Mouse (Mus musculus): ENCODE results near the gene Miga2. TPM values are rescaled to one million over a fixed set of nuclear protein-coding genes. Genes with fewer than 3 reads are reported as not detected.

The Miga2 gene
- polyA plus RNA-seq, 1 experiment from 2014 or later = 23.9 TPM

DNA sequence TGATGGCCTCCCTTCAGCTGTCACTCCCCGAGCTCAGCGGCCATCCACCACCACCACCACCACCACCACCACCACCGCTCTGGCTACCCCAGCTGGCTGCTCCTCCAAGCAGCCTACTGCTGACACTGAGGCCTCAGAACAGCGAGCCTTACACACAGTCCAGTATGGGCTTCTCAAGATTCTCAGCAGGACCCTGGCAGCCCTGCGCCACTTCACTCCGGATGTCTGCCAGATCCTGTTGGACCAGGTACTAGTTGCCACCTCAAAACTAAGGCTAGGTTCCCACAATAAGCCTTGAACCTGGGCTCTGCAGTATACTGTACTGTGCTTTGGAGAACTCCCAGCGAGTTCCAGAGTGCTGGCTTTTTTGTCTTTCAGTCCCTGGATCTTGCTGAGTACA is 21.5 kb upstream of the Miga2 start:
- Histone ChIP-seq H3K4me1 (no peaks in the 10 kb centered on the region), H3K9me3 (no peaks in the 10 kb centered on the region), H3K9ac (no peak overlapping the region), H3K27me3 (no peaks in the 10 kb centered on the region), H3K36me3 (peaks cover 97% of the 10 kb centered on the region), H3K4me2 (no peak overlapping the region), H3K27ac (no peak overlapping the region), H3K4me3 (no peak overlapping the region)
- ATAC-seq (ENCODE audit: insufficient number of reproducible peaks, insufficient read depth, low FRiP score, low TSS enrichment, low read depth) = no peak
- WGBS = 93% methylated on average over 7 of the region's 7 CpGs

DNA sequence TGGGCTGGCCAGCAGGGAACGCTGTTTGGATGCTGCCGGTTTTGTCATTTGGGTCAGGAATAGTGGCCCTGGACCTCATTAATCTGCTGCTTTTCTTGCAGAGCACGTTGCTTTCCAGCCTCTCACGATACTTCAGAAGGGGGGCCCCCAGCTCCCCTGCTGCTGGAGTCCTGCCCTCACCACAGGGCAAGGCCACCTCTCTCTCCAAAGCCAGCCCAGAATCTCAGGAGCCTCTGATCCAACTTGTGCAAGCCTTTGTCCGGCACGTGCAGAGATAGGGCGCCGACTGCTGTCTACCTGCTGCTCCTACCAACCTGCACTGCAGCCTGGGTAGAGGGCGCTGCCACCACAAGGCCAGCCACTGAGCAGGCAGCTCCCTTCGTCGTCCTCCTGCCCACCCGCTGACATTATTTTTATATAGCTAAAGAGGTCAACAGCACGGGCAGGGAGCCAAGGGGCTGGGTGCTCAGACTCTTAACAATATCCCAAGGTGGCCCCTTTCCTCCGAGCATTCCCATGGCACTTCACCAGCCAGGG is 20.4 kb upstream of the Miga2 start:
- no peak for ATAC-seq (ENCODE audit: insufficient number of reproducible peaks, insufficient read depth, low FRiP score, low TSS enrichment, low read depth)
- Histone ChIP-seq H3K27ac (no peak overlapping the region), H3K4me3 (no peak overlapping the region), H3K4me1 (no peaks in the 10 kb centered on the region), H3K4me2 (no peak overlapping the region), H3K27me3 (no peaks in the 10 kb centered on the region), H3K9ac (no peak overlapping the region; the same call in 1 of the 2 replicates), H3K36me3 (peaks cover 100% of the 10 kb centered on the region), H3K9me3 (no peaks in the 10 kb centered on the region)
- 85% methylated on average over 14 of the region's 14 CpGs for WGBS

DNA sequence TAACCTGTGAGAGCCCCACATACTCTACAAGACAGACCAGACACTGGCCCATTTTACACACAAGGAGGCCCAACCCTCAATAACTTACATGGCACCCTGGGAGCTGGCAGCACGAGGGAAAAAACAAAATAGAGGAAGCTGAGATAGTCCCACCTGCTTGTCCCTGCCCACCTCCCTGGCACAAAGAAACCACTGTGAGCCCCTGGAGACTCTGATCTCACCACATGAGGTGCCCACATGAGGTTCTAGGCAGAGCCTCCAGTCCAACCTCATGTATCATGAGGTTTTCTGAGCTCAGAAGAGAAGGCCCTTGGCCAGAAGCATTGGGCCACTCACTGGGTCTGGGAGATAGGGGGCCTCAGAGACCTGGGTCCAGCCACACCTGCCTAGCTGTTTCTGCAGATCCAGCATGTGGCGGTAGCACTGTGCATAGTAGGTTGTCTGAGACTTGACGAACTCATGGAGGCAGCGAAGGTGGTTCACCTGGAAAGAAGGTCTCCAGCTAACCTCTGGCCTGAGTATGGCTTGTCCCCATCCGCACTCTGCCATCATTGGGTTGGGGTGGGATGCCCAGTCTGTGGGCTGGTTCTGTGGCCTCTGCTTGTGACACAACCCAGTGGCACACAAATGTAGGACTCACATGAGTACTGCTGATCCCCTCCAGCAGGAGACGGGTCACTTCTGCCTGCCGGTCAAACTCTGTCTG is 17.9 kb upstream of the Miga2 start:
- no peak overlapping the region for H3K4me2 ChIP-seq
- no peaks in the 10 kb centered on the region; the same call in 1 of the 2 replicates for H3K4me1 ChIP-seq
- no peaks in the 10 kb centered on the region for H3K27me3 ChIP-seq
- WGBS = 90% methylated on average over 7 of the region's 7 CpGs
- no peak overlapping the region for H3K4me3 ChIP-seq
- H3K27ac ChIP-seq = no peak overlapping the region
- H3K36me3 ChIP-seq = peaks cover 98% of the 10 kb centered on the region
- H3K9me3 ChIP-seq = no peaks in the 10 kb centered on the region
- H3K9ac ChIP-seq = no peak overlapping the region
- no peak for ATAC-seq (ENCODE audit: insufficient number of reproducible peaks, insufficient read depth, low FRiP score, low TSS enrichment, low read depth)

DNA sequence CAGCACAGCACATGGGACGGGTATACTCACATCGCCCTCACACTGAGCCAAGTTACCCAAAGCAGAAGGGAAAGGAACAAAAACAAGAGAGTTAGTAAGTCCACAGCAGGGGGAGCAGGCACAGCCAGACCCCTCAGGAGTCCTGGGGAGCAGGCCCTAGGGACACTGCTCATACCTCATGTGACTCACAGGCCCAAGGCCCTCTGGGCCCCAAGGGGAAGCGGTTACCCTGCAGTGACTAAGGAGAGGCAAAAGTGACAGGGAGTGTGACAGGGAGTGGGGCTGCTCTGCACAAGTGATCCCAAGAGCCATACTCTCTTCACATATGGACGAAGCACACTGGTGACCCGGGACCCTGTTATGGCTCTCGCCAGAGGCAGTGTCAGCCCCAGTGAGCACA is 14.8 kb upstream of the Miga2 start:
- Histone ChIP-seq H3K9ac (no peak overlapping the region), H3K36me3 (peaks cover 91% of the 10 kb centered on the region), H3K9me3 (no peaks in the 10 kb centered on the region), H3K4me2 (no peak overlapping the region), H3K27ac (no peak overlapping the region), H3K27me3 (no peaks in the 10 kb centered on the region), H3K4me1 (no peaks in the 10 kb centered on the region; the same call in 1 of the 2 replicates), H3K4me3 (no peak overlapping the region)
- no peak for ATAC-seq (ENCODE audit: insufficient number of reproducible peaks, insufficient read depth, low FRiP score, low TSS enrichment, low read depth)
- WGBS = 90% methylated on average over 6 of the region's 6 CpGs

DNA sequence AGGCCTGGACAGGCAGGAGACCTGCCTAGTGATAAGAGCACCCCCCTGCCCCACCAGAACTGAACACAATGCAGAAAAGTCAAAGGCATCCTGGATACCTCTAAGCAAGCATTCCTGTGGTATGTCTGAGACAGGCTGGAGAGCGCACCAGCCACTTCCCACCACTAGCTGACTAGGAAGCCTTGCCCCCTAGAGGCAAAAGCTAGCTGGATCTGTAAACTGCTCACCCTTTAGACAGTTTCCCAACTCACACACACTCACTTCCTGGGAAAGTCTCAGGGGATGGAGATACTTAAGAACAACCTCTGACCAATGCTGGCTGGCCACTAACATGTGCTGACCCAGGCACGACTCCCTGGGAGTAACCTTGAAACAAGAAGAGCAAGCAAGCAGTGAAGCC is 12.9 kb upstream of the Miga2 start:
- no peaks in the 10 kb centered on the region for H3K27me3 ChIP-seq
- H3K9ac ChIP-seq = no peak overlapping the region
- H3K27ac ChIP-seq = no peak overlapping the region
- H3K4me3 ChIP-seq = no peak overlapping the region
- ATAC-seq (ENCODE audit: insufficient number of reproducible peaks, insufficient read depth, low FRiP score, low TSS enrichment, low read depth) = no peak
- H3K4me1 ChIP-seq = no peaks in the 10 kb centered on the region; the same call in 1 of the 2 replicates
- H3K4me2 ChIP-seq = no peak overlapping the region
- WGBS = 72% methylated on average over 2 of the region's 2 CpGs
- H3K36me3 ChIP-seq = peaks cover 84% of the 10 kb centered on the region
- no peaks in the 10 kb centered on the region for H3K9me3 ChIP-seq

DNA sequence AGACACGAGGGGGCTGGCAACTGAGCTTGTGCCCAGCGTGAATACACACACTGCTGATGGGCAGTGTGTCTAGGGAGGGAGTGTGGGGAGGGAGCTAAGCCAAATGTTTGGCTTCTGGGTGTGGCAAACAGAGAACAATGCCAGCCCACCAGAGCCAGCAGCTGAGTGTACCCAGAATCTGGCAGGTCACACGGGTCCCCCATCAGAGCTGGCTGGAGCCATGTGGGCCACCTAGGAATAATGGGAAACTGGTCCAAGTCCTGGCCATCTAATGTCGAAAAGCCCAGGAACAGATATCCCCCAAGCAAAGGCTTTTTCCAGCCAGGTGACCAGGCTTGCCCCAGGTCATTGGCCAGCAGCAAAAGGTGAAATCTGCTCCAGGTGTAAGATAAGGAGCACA is 8.2 kb upstream of the Miga2 start:
- no peak overlapping the region for H3K4me3 ChIP-seq
- H3K27me3 ChIP-seq = no peaks in the 10 kb centered on the region
- H3K4me2 ChIP-seq = no peak overlapping the region
- peak overlapping the region; percentile 27; the same call in 1 of the 2 replicates for H3K9ac ChIP-seq
- H3K9me3 ChIP-seq = no peaks in the 10 kb centered on the region
- no peak overlapping the region for H3K27ac ChIP-seq
- no peak for ATAC-seq (ENCODE audit: insufficient number of reproducible peaks, insufficient read depth, low FRiP score, low TSS enrichment, low read depth)
- H3K36me3 ChIP-seq = peaks cover 37% of the 10 kb centered on the region
- peaks cover 24% of the 10 kb centered on the region for H3K4me1 ChIP-seq
- 65% methylated on average over 4 of the region's 4 CpGs for WGBS

DNA sequence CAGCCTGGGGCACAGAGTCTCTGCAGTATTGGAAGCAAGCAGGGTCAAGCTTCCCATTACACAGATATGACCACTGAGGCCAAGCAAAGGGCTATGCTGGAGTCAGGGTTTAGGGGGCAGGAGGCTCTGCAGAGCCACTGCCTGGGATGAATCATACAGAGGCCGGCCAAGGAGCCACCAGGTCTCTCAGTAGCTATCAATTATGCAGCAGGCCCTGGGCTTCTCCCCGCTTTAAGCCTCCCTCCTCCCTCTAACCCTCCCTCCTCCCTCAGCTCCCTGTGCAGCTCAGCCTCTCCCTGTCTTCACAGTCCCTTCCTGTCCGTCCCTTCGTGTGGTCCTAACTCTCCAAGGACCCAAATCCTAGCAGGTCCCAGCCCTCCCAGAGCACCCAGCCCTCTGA is 7.8 kb upstream of the Miga2 start:
- WGBS = 52% methylated on average over 4 of the region's 4 CpGs
- no peaks in the 10 kb centered on the region for H3K27me3 ChIP-seq
- H3K4me2 ChIP-seq = no peak overlapping the region
- H3K4me3 ChIP-seq = no peak overlapping the region
- H3K36me3 ChIP-seq = peaks cover 35% of the 10 kb centered on the region
- no peak for ATAC-seq (ENCODE audit: insufficient number of reproducible peaks, insufficient read depth, low FRiP score, low TSS enrichment, low read depth)
- 0 out of 2 replicates have a peak overlapping the region, but pooled peaks have one; percentile 8 for H3K27ac ChIP-seq
- peaks cover 24% of the 10 kb centered on the region for H3K4me1 ChIP-seq
- H3K9ac ChIP-seq = 0 out of 2 replicates have a peak overlapping the region, but pooled peaks have one; percentile 27
- H3K9me3 ChIP-seq = no peaks in the 10 kb centered on the region

DNA sequence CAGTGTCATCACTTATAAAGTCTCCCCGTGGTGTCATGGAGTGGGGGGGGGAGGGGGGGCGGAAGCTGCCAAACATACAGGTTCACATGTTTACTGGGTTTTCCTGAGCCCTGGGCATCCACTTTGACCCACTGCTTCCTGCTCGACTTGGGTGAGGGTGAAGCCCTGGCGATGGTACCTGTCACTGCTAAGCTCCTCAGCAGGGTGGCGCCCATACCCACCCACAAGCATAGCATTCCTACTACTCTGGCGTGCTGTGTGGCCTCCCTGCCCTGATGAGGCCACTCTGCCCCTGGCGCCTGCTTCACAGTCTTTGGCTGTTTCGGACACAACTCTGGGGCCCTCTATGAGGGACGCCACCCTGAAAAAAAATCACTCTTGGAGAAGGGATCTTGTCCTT is 7.1 kb upstream of the Miga2 start:
- 70% methylated on average over 9 of the region's 9 CpGs for WGBS
- Histone ChIP-seq H3K4me2 (no peak overlapping the region), H3K4me3 (0 out of 2 replicates have a peak overlapping the region, but pooled peaks have one; percentile 84), H3K27me3 (no peaks in the 10 kb centered on the region), H3K27ac (0 out of 2 replicates have a peak overlapping the region, but pooled peaks have one; percentile 8), H3K9ac (peak overlapping the region; percentile 85), H3K4me1 (peaks cover 24% of the 10 kb centered on the region), H3K9me3 (no peaks in the 10 kb centered on the region), H3K36me3 (peaks cover 34% of the 10 kb centered on the region)
- no peak for ATAC-seq (ENCODE audit: insufficient number of reproducible peaks, insufficient read depth, low FRiP score, low TSS enrichment, low read depth)

DNA sequence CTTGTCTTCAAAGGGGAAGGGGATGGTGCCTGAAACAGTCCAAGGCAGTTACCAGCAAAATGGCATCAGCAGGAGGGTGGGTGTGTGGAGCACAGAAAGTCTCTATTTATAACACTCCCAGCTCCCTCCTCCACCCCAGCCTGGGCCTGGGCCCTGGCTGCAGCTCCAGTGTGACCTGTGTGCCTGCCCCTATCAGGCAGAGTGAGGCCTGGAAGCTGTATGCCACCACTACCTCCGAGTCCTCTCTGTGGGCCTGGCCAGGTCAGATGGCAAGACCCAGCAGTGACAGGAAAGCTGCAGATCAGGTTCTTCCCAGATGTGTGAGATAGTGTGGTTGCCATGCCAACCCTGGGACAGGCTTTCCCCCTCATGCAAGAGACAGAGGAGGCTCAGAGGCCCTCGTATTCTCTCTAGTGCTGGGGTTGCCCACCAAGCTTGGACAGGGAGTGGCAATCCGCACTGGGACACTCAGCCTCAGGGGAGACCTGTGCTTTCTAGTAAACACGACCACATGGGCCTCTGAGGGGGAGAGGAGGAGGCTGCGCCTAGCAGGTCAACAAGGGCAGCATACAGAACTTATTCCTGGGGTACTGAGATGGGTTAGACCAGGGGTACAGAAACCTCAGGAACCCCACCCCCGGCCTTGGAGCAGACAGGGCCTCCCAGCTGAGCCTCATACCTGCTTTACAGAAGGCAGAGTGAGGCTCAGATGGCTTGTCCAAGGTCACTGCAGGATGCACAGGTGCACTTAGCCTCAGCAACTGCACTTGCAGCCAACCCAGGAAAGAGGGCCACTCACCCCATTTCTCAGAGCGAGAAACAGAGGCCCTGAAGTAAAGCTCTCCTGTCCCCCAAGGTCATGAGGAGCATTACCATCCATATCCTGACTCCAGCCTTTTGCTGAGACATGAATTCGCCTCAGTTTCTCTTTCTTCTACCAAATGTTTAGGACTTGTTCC is 6.2 kb upstream of the Miga2 start:
- Histone ChIP-seq H3K27ac (0 out of 2 replicates have a peak overlapping the region, but pooled peaks have one; percentile 16), H3K9me3 (no peaks in the 10 kb centered on the region), H3K27me3 (no peaks in the 10 kb centered on the region), H3K4me1 (peaks cover 24% of the 10 kb centered on the region), H3K4me3 (peak overlapping the region; percentile 84), H3K36me3 (peaks cover 26% of the 10 kb centered on the region), H3K4me2 (peak overlapping the region; percentile 97), H3K9ac (peak overlapping the region; percentile 85)
- no peak for ATAC-seq (ENCODE audit: insufficient number of reproducible peaks, insufficient read depth, low FRiP score, low TSS enrichment, low read depth)
- 43% methylated on average over 8 of the region's 8 CpGs for WGBS

DNA sequence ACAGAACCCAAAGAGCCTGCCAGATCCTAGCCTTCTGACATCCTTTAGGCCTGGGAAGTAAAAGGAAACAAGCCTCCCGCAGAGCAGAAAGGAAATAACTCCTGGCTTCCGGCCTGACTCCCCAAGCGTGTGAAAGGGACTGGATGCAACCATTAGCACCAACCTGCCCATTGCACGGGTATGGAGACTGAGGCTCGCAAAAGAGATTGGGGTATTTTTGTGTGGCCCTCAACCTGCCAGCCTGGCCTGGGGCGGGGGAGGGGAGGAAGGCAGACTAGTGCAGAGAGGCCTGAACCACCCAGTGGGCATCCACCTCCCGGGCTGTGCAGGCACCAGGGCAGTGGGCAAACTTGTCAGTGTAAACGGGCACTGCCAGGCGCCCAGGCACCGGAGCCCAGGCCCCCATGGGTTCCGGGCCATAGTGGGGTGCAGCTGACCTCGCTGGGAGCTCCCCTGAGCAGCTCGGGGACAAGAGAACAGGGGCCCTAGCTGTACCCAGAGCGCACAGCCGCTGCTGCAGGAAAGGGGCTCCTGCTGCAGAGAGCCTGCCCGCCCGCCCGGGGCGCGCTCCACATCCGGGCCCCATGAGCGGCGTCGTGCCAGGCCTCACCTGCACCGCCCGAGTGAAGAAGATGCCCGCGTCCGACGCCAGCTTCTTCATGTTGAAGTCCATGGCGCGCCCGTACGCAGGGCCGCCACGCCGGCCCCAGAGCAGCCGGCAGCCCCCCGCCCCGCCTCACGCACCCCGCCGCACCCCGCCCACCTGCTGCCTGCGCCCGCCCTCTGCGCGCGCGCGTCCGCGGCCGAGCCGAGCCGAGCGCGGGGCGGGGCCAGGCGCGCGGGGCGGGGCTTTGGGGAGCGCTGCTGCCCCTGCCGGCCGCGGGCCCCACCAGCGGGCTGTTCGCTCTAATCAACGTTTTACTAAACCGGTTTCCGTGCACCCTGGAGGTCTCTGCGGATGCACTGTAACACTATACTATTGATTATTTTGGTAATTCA is 5.2 kb upstream of the Miga2 start, which contains the start of gene Sh3glb2:
Sh3glb2 (minus strand) TSS at position 805 of the 999 bp plus-strand sequence.
- Histone ChIP-seq H3K9ac (peak within 1 kb of the TSS; percentile 85), H3K27ac (peak within 1 kb of the TSS; percentile 57)

More for the DNA sequence above, 5.2 kb upstream of the Miga2 start, which contains the start of gene Sh3glb2:
- peak; percentile 61 for ATAC-seq (ENCODE audit: insufficient number of reproducible peaks, insufficient read depth, low FRiP score, low TSS enrichment, low read depth)
- peaks cover 24% of the 10 kb centered on the region for H3K4me1 ChIP-seq
- no peaks in the 10 kb centered on the region for H3K9me3 ChIP-seq
- H3K4me3 ChIP-seq = peak within 1 kb of the TSS; percentile 84
- peak within 1 kb of the TSS; percentile 97 for H3K4me2 ChIP-seq
- no peaks in the 10 kb centered on the region for H3K27me3 ChIP-seq
- 2% methylated on average over 66 of the region's 73 CpGs for WGBS
- H3K36me3 ChIP-seq = peaks cover 16% of the 10 kb centered on the region
